Mouse (Mus musculus): ENCODE results near the gene Lhfpl3. TPM values are rescaled to one million over a fixed set of nuclear protein-coding genes. Genes with fewer than 3 reads are reported as not detected.

The Lhfpl3 gene
- polyA plus RNA-seq, 1 experiment from 2014 or later: 0.17 TPM

DNA sequence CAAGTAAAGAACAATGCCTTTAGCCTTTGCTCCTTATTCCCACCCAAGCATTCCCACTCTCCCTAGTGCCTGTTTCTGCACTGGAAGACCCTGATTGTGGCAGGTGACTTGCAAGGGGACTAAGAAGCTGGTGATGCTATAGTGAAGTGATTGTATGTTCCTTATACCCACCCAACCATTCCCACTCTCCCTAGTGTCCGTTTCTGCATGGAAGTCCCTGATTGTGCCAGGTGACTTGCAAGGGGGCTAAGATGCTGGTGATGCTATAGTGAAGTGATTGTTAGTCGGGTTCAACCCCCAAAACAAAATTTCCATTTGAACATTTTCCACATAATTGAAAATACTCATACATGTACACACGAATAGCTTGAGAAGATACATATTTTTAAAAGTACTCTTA, 151.4 kb downstream of the Lhfpl3 start:
- no peak for ATAC-seq (replicated peaks; ENCODE audit: insufficient number of reproducible peaks, low FRiP score, low TSS enrichment)
- Histone ChIP-seq H3K4me3 (ENCODE audit: low read depth, low read length) (no peak overlapping the region), H3K4me1 (ENCODE audit: control insufficient read depth, insufficient read depth, low read length) (no peaks in the 10 kb centered on the region), H3K4me2 (no peak overlapping the region), H3K27ac (ENCODE audit: low read depth, low read length) (no peak overlapping the region), H3K27me3 (ENCODE audit: control insufficient read depth, insufficient read depth, low read length) (no peaks in the 10 kb centered on the region), H3K36me3 (ENCODE audit: control insufficient read depth, insufficient read depth, low read length) (no peaks in the 10 kb centered on the region), H3K9me3 (replicated peaks; ENCODE audit: control insufficient read depth, low read length) (no peaks in the 10 kb centered on the region), H3K9ac (ENCODE audit: low read depth, low read length) (no peak overlapping the region)
- 77% methylated on average over 3 of the region's 3 CpGs for WGBS (ENCODE audit: insufficient replicate concordance)

DNA sequence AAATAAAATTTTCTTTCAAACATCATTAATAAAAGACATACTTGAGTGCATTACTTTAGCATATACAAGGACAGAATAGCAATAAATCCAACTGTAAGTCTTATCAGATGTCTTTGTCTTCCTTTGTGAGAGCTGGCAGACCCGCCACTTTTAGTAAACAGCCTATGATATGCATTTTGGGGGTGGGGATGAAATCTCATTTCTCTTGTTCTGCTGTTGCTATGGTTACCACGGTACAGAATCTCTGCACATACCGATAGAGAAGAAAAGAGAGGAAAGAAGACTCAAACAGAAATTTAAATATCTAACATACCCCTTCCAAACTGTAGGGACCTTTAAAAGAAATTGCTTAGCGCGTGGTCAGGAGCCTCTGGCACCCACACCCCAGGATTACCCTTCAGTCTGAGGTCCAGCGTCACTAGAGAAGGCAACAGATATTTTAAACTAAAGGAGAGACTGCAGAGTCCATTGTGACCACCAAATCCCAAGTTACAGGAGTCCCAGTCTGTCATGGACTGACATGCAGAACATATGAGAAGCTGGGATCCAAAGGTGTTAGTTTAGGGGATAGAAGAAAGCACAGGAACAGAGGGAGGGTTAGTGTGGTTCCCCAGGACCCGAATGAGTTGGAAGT, 151.9 kb downstream of the Lhfpl3 start:
- WGBS (ENCODE audit: insufficient replicate concordance): 73% methylated on average over 7 of the region's 7 CpGs
- H3K4me1 ChIP-seq (ENCODE audit: control insufficient read depth, insufficient read depth, low read length): no peaks in the 10 kb centered on the region
- H3K4me2 ChIP-seq: no peak overlapping the region
- H3K36me3 ChIP-seq (ENCODE audit: control insufficient read depth, insufficient read depth, low read length): no peaks in the 10 kb centered on the region
- no peak for ATAC-seq (replicated peaks; ENCODE audit: insufficient number of reproducible peaks, low FRiP score, low TSS enrichment)
- no peak overlapping the region for H3K4me3 ChIP-seq (ENCODE audit: low read depth, low read length)
- H3K9ac ChIP-seq (ENCODE audit: low read depth, low read length): no peak overlapping the region
- H3K27ac ChIP-seq (ENCODE audit: low read depth, low read length): no peak overlapping the region
- H3K27me3 ChIP-seq (ENCODE audit: control insufficient read depth, insufficient read depth, low read length): no peaks in the 10 kb centered on the region
- no peaks in the 10 kb centered on the region for H3K9me3 ChIP-seq (replicated peaks; ENCODE audit: control insufficient read depth, low read length)

- 59% methylated on average over 2 of the region's 2 CpGs for WGBS (ENCODE audit: insufficient replicate concordance)
- Histone ChIP-seq H3K27ac (ENCODE audit: low read depth, low read length) (no peak overlapping the region), H3K27me3 (ENCODE audit: control insufficient read depth, insufficient read depth, low read length) (no peaks in the 10 kb centered on the region), H3K9me3 (replicated peaks; ENCODE audit: control insufficient read depth, low read length) (no peaks in the 10 kb centered on the region), H3K4me2 (no peak overlapping the region), H3K36me3 (ENCODE audit: control insufficient read depth, insufficient read depth, low read length) (no peaks in the 10 kb centered on the region), H3K4me3 (ENCODE audit: low read depth, low read length) (no peak overlapping the region), H3K9ac (ENCODE audit: low read depth, low read length) (no peak overlapping the region), H3K4me1 (ENCODE audit: control insufficient read depth, insufficient read depth, low read length) (no peaks in the 10 kb centered on the region)
- no peak for ATAC-seq (replicated peaks; ENCODE audit: insufficient number of reproducible peaks, low FRiP score, low TSS enrichment)
These were observed 152.7 kb downstream of the Lhfpl3 start for GRCm38 (mm10) chr5:22898593-22898992.

DNA sequence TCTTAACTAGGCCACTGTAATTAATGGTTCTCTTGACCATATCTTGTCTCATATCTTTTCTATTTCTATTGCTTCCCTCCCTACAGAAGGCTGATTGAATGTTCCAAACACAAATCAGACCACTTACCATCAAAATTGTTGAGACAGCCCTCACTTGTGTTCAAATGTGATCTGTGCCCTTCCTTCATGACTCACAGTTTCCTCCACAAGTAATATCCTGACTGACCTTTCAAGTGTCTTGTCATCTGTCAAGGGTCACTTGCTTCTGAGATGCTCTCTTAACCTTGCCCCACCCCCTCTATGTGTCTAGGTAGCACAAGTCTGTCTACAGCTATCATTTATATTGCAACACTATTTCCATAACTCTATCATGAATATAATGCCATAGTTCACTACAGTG, 154.1 kb downstream of the Lhfpl3 start:
- ATAC-seq (replicated peaks; ENCODE audit: insufficient number of reproducible peaks, low FRiP score, low TSS enrichment): no peak
- Histone ChIP-seq H3K36me3 (ENCODE audit: control insufficient read depth, insufficient read depth, low read length) (no peaks in the 10 kb centered on the region), H3K4me2 (no peak overlapping the region), H3K27ac (ENCODE audit: low read depth, low read length) (no peak overlapping the region), H3K9ac (ENCODE audit: low read depth, low read length) (no peak overlapping the region), H3K27me3 (ENCODE audit: control insufficient read depth, insufficient read depth, low read length) (no peaks in the 10 kb centered on the region), H3K4me1 (ENCODE audit: control insufficient read depth, insufficient read depth, low read length) (no peaks in the 10 kb centered on the region), H3K4me3 (ENCODE audit: low read depth, low read length) (no peak overlapping the region), H3K9me3 (replicated peaks; ENCODE audit: control insufficient read depth, low read length) (no peaks in the 10 kb centered on the region)

GRCm38 (mm10) chr5:22917197-22917596, 171.3 kb downstream of the Lhfpl3 start:
- Histone ChIP-seq H3K4me3 (ENCODE audit: low read depth, low read length) (no peak overlapping the region), H3K27me3 (ENCODE audit: control insufficient read depth, insufficient read depth, low read length) (no peaks in the 10 kb centered on the region), H3K9ac (ENCODE audit: low read depth, low read length) (no peak overlapping the region), H3K27ac (ENCODE audit: low read depth, low read length) (no peak overlapping the region), H3K36me3 (ENCODE audit: control insufficient read depth, insufficient read depth, low read length) (no peaks in the 10 kb centered on the region), H3K4me1 (ENCODE audit: control insufficient read depth, insufficient read depth, low read length) (no peaks in the 10 kb centered on the region), H3K9me3 (replicated peaks; ENCODE audit: control insufficient read depth, low read length) (no peaks in the 10 kb centered on the region), H3K4me2 (no peak overlapping the region)
- no peak for ATAC-seq (replicated peaks; ENCODE audit: insufficient number of reproducible peaks, low FRiP score, low TSS enrichment)
- 67% methylated on average over 1 of the region's 1 CpGs for WGBS (ENCODE audit: insufficient replicate concordance)

DNA sequence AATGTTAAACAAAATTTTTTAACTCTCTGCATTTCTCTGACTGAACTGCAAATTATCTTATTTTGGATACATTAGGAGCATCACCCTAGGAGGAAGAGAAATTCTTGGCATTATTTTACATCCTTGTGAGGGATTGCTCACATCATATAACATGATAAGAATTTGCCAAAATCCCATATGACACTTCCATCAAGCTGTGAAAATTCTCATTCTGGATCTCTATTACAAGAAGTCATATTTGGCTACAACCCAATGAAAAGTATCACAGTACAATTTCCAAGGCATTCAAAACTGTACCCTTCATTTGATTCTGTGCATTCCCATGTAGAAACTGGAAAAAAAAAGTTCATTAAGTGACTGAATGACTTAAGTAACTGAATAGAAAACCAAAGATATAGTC, 180.3 kb downstream of the Lhfpl3 start:
- H3K36me3 ChIP-seq (ENCODE audit: control insufficient read depth, insufficient read depth, low read length): no peaks in the 10 kb centered on the region
- H3K4me2 ChIP-seq: no peak overlapping the region
- H3K9me3 ChIP-seq (replicated peaks; ENCODE audit: control insufficient read depth, low read length): no peaks in the 10 kb centered on the region
- no peak overlapping the region for H3K9ac ChIP-seq (ENCODE audit: low read depth, low read length)
- no peak overlapping the region for H3K4me3 ChIP-seq (ENCODE audit: low read depth, low read length)
- H3K27ac ChIP-seq (ENCODE audit: low read depth, low read length): no peak overlapping the region
- no peaks in the 10 kb centered on the region for H3K4me1 ChIP-seq (ENCODE audit: control insufficient read depth, insufficient read depth, low read length)
- no peaks in the 10 kb centered on the region for H3K27me3 ChIP-seq (ENCODE audit: control insufficient read depth, insufficient read depth, low read length)
- ATAC-seq (replicated peaks; ENCODE audit: insufficient number of reproducible peaks, low FRiP score, low TSS enrichment): no peak

DNA sequence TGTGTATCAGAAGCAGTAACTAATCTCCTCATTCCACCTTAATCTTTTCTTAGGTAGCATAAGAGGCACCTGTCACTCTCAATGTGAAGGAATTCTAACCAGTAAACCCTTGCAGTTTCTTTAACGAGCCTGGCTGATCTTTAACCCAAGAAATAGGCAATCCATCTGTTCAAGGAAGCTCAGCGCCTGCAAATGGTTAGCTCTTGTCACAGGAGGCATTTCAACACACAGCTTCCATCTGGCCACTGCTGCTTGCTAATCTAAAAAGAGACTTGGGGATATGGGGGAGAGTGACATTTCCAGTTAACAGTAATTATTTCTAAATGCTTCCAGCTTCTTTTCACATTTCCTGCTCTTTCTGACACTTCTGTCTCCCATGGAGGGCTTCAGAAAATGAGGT, 182.9 kb downstream of the Lhfpl3 start:
- no peaks in the 10 kb centered on the region for H3K36me3 ChIP-seq (ENCODE audit: control insufficient read depth, insufficient read depth, low read length)
- H3K4me1 ChIP-seq (ENCODE audit: control insufficient read depth, insufficient read depth, low read length): no peaks in the 10 kb centered on the region
- no peak overlapping the region for H3K27ac ChIP-seq (ENCODE audit: low read depth, low read length)
- WGBS (ENCODE audit: insufficient replicate concordance): 47% methylated on average over 2 of the region's 2 CpGs
- H3K4me3 ChIP-seq (ENCODE audit: low read depth, low read length): no peak overlapping the region
- no peaks in the 10 kb centered on the region for H3K9me3 ChIP-seq (replicated peaks; ENCODE audit: control insufficient read depth, low read length)
- no peak overlapping the region for H3K4me2 ChIP-seq
- no peak overlapping the region for H3K9ac ChIP-seq (ENCODE audit: low read depth, low read length)
- H3K27me3 ChIP-seq (ENCODE audit: control insufficient read depth, insufficient read depth, low read length): no peaks in the 10 kb centered on the region
- no peak for ATAC-seq (replicated peaks; ENCODE audit: insufficient number of reproducible peaks, low FRiP score, low TSS enrichment)

GRCm38 (mm10) chr5:22943306-22943705, 197.4 kb downstream of the Lhfpl3 start:
- Histone ChIP-seq H3K9ac (ENCODE audit: low read depth, low read length) (no peak overlapping the region), H3K4me1 (ENCODE audit: control insufficient read depth, insufficient read depth, low read length) (no peaks in the 10 kb centered on the region), H3K4me2 (no peak overlapping the region), H3K9me3 (replicated peaks; ENCODE audit: control insufficient read depth, low read length) (no peaks in the 10 kb centered on the region), H3K27ac (ENCODE audit: low read depth, low read length) (no peak overlapping the region), H3K27me3 (ENCODE audit: control insufficient read depth, insufficient read depth, low read length) (no peaks in the 10 kb centered on the region), H3K4me3 (ENCODE audit: low read depth, low read length) (no peak overlapping the region), H3K36me3 (ENCODE audit: control insufficient read depth, insufficient read depth, low read length) (no peaks in the 10 kb centered on the region)
- no peak for ATAC-seq (replicated peaks; ENCODE audit: insufficient number of reproducible peaks, low FRiP score, low TSS enrichment)
- 51% methylated on average over 5 of the region's 5 CpGs for WGBS (ENCODE audit: insufficient replicate concordance)

GRCm38 (mm10) chr5:22963300-22963699, 217.4 kb downstream of the Lhfpl3 start:
- Histone ChIP-seq H3K27me3 (ENCODE audit: control insufficient read depth, insufficient read depth, low read length) (no peaks in the 10 kb centered on the region), H3K9ac (ENCODE audit: low read depth, low read length) (no peak overlapping the region), H3K4me1 (ENCODE audit: control insufficient read depth, insufficient read depth, low read length) (no peaks in the 10 kb centered on the region), H3K27ac (ENCODE audit: low read depth, low read length) (no peak overlapping the region), H3K4me2 (no peak overlapping the region), H3K36me3 (ENCODE audit: control insufficient read depth, insufficient read depth, low read length) (no peaks in the 10 kb centered on the region), H3K4me3 (ENCODE audit: low read depth, low read length) (no peak overlapping the region), H3K9me3 (replicated peaks; ENCODE audit: control insufficient read depth, low read length) (no peaks in the 10 kb centered on the region)
- no peak for ATAC-seq (replicated peaks; ENCODE audit: insufficient number of reproducible peaks, low FRiP score, low TSS enrichment)
- 46% methylated on average over 6 of the region's 6 CpGs for WGBS (ENCODE audit: insufficient replicate concordance)

Measured in heart, embryonic 11.5 days (tissue).